Mouse (Mus musculus) heart, embryonic 16.5 days (tissue): ENCODE data around the gene Rcc1. TPM values are rescaled to one million over a fixed set of nuclear protein-coding genes. Genes with fewer than 3 reads are reported as not detected.

Source experiments
- ATAC-seq: fragments of 200-750 bp; cut with Nextera tagmentation; replicated peaks from 2 replicates; pipeline ENCODE4 v1.8.0; 2017; ENCODE audit warnings: moderate number of reproducible peaks; ENCODE audit not compliant: insufficient read depth, low FRiP score; ENCODE audit errors: extremely low read depth
- H3K27ac ChIP-seq: fragments of 300-500 bp; sonication (generic); 2 replicates; pipeline ENCODE4 v1.5.1; 2014; ENCODE audit warnings: mild to moderate bottlenecking, low read length, control low read depth, moderate library complexity
- H3K27me3 ChIP-seq: fragments of 300-500 bp; sonication (generic); 2 replicates; pipeline ENCODE4 v1.6.1; 2014; ENCODE audit warnings: low read length, mixed read lengths; ENCODE audit not compliant: control insufficient read depth, insufficient read depth
- H3K36me3 ChIP-seq: fragments of 300-500 bp; sonication (generic); 2 replicates; pipeline ENCODE4 v1.6.1; 2014; ENCODE audit not compliant: control insufficient read depth, insufficient read depth
- H3K4me1 ChIP-seq: fragments of 300-500 bp; sonication (generic); 2 replicates; pipeline ENCODE4 v1.6.1; 2014; ENCODE audit warnings: low read length, mixed read lengths; ENCODE audit not compliant: control insufficient read depth, insufficient read depth
- H3K4me2 ChIP-seq: fragments of 300-500 bp; sonication (generic); 2 replicates; pipeline ENCODE4 v1.6.1; 2014; ENCODE audit warnings: low read depth, mild to moderate bottlenecking, control low read depth, low read length
- H3K4me3 ChIP-seq: fragments of 300-500 bp; sonication (generic); 2 replicates; pipeline ENCODE4 v1.5.1; 2014; ENCODE audit warnings: mild to moderate bottlenecking, control low read depth, low read length
- H3K9ac ChIP-seq: fragments of 300-500 bp; sonication (generic); 2 replicates; pipeline ENCODE4 v1.6.1; 2014; ENCODE audit warnings: low read length, control low read depth
- H3K9me3 ChIP-seq: fragments of 300-500 bp; sonication (generic); replicated peaks from 2 replicates; pipeline ENCODE4 v1.6.1; 2016; ENCODE audit warnings: low read length; ENCODE audit not compliant: control insufficient read depth
- WGBS: fragments of 180-500 bp; shearing (Covaris S2); extraction: QIAGEN DNeasy Blood & Tissue Kit; methylation state at CpG from one replicate; pipeline ENCODE4 v1.1.7; 2014; 5-methylcytosine and 5-hydroxymethylcytosine counted together
- polyA plus RNA-seq: library from polyadenylated mRNA; unstranded; fragments of >200 nt; fragmentation: Nextera tagmentation; extraction: Ambion mirVana; gene quantifications from 2 replicates; pipeline ENCODE4 v1.2.1, GENCODE M21; 2015

The Rcc1 gene
- polyA plus RNA-seq, 1 experiment from 2014 or later: 44.4 TPM

DNA sequence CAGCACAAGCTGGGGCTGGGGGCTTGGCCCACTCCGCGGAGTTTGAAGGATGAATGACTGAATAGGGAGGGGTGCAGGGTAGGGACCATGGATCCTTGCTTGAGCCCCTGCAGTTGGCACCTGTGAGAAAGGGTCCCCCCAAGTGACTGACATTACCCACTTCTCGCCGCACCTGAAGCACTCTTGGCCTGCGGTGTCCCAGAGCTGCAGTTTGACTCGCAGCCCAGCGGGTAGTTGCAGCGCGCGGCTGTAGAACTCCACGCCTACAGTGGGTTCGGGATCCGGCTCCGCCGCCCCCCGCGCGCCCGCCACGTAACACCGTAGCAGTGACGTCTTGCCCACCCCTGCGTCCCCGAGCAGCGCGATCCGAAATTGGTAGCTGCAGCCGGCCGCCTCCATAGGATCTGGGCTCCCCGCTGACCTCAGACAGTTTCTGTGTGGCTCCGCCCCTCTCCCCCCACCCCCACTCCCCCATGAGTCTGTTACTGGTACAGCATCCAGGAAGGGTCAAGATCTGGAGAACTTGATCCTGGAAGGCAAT is 50.4 kb downstream of the Rcc1 start, which contains the start of gene Rab42:
Rab42 (minus strand) TSS at position 447 of the 541 bp plus-strand sequence.
- H3K4me2 ChIP-seq: peak within 1 kb of the TSS; percentile 80
- WGBS: 2% methylated on average over 31 of the region's 31 CpGs
- H3K9me3 ChIP-seq: no peaks in the 10 kb centered on the region
- no peaks in the 10 kb centered on the region for H3K36me3 ChIP-seq
- H3K9ac ChIP-seq: peak within 1 kb of the TSS; percentile 80
- H3K4me1 ChIP-seq: peaks cover 12% of the 10 kb centered on the region
- H3K27me3 ChIP-seq: no peaks in the 10 kb centered on the region
- H3K4me3 ChIP-seq: peak within 1 kb of the TSS; percentile 65
- peak; percentile 59 for ATAC-seq
- H3K27ac ChIP-seq: peak within 1 kb of the TSS; percentile 61

DNA sequence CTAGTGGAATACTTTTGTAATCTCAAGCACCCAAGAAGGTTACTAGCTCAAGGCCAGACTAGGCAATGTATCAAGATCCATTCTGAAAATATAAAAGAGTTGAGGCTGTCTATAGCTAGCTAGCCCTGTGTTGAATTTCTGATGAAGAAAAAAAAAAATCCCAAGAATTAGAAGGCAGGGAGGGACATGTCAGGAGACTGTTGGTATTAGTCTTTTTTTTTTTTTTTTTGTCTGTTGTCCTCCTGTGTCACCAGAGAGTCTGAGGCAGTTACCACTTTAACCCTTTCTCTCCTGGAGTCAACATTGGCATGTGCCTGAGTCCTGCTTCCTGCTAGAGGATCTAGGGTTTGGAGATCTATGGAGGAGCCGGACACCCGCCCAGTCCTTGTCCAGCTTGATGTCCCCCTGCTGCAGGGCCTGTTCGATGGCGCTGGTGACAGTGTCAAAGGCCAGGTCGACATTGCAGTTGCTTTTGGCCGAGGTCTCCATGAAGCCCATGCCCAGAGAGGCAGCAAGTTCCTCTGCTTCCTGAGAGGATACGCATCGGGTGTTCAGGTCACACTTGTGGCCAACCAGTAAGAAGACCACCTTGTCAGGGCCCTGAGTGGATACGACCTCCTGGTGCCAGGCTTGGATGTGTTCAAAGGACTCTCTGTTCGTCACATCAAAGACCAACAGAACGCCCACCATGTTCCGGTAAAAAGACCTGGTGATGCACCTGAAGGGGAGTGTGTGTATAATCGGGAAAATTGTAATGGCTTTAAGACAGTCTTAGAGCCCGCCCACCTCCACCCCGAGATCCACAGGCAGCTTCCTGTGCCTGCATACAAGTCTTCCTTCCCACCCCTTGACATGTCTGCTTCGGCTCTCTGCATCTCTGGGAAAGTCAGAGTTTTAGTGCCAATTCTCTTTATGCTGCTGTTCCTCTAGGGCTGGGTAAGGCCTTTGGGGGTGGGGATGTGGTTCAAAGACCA is 51.2 kb downstream of the Rcc1 start:
- peak overlapping the region; percentile 61 for H3K27ac ChIP-seq
- H3K9me3 ChIP-seq: no peaks in the 10 kb centered on the region
- peak overlapping the region; percentile 65 for H3K4me3 ChIP-seq
- no peaks in the 10 kb centered on the region for H3K36me3 ChIP-seq
- H3K9ac ChIP-seq: peak overlapping the region; percentile 80
- peaks cover 12% of the 10 kb centered on the region for H3K4me1 ChIP-seq
- 59% methylated on average over 16 of the region's 16 CpGs for WGBS
- H3K27me3 ChIP-seq: no peaks in the 10 kb centered on the region
- peak overlapping the region; percentile 80 for H3K4me2 ChIP-seq
- no peak for ATAC-seq

DNA sequence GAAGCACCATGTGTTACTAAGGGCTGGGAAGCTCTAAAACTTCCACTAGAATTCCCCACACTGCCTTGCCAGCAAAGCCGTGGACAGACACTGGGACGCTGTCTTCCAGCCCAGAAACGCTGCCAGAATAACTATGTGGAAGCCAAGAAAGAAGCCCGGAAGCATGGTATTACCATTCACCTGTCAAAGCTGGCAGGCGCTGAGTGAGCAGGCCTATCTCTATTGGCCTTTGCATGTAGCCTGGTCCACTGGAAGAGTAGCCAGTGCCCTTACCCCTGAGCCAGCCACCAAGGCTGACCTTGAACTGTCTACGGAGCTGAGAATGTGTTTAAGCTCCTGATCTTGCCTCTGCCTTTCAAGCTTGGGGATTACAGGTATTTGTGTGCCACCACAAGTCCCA is 51.9 kb downstream of the Rcc1 start:
- no peak overlapping the region for H3K9ac ChIP-seq
- ATAC-seq: no peak
- H3K9me3 ChIP-seq: no peaks in the 10 kb centered on the region
- no peaks in the 10 kb centered on the region for H3K36me3 ChIP-seq
- H3K27me3 ChIP-seq: no peaks in the 10 kb centered on the region
- peaks cover 12% of the 10 kb centered on the region for H3K4me1 ChIP-seq
- H3K27ac ChIP-seq: peak overlapping the region; percentile 45
- 53% methylated on average over 6 of the region's 6 CpGs for WGBS
- no peak overlapping the region for H3K4me2 ChIP-seq
- H3K4me3 ChIP-seq: no peak overlapping the region

DNA sequence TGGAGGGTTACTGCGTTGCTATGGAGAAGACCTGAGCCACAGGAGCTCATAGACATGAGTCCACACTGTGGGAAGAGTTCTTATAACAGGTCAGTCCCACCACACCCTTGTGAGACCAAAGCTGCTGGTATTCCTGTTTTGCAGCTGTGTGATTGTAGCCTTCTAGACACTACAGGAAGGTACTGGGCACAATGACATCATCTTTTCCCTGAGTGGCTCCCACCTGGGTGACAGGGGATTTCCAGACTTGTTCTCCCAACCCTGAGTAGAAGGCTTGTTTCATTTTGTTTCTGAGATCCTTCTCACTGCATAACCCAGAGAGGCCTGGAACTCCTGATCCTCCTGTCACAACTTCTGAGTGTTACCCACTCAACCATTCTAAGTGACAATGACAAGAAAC is 53.6 kb downstream of the Rcc1 start:
- H3K9ac ChIP-seq: no peak overlapping the region
- peaks cover 12% of the 10 kb centered on the region for H3K4me1 ChIP-seq
- H3K27me3 ChIP-seq: no peaks in the 10 kb centered on the region
- no peak overlapping the region for H3K27ac ChIP-seq
- no peaks in the 10 kb centered on the region for H3K36me3 ChIP-seq
- WGBS: 81% methylated on average over 1 of the region's 1 CpGs
- no peak overlapping the region for H3K4me3 ChIP-seq
- H3K4me2 ChIP-seq: no peak overlapping the region
- ATAC-seq: no peak
- no peaks in the 10 kb centered on the region for H3K9me3 ChIP-seq

DNA sequence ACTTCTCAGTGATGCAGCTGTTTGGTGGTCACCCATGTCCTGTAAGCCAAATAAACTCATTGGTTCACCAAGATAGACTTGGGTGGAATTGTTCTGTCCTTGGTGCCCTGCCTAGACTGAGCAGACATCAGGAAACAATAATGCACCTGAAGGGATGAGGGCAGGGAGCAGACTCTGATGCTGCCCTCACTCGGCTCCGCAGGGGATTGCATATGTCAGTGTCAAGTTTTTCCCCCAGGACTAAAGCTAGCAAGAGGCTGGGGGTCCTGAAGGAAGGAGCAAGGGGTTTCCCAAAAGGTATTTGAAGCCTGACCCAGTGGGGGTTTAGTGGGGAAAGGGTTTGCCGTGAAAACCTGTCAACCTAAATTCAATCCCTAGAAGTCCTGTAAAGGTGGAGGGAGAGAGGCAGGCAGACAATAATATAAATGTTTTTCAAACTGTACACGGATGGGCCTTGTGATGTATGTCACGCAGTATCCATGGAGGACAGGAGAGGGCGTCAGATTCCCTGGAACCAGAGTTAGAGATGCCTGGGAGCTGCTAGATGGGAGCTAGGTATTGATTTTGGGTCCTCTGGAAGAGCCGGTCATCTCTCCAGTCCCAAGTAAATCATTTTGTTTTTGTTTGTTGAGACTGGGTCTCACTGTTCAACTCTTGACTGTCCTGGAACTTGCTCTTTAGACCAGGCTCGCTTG is 57.6 kb downstream of the Rcc1 start:
- no peak for ATAC-seq
- no peak overlapping the region for H3K27ac ChIP-seq
- no peak overlapping the region for H3K4me3 ChIP-seq
- no peaks in the 10 kb centered on the region for H3K4me1 ChIP-seq
- peaks cover 5% of the 10 kb centered on the region for H3K9me3 ChIP-seq
- no peak overlapping the region for H3K4me2 ChIP-seq
- H3K36me3 ChIP-seq: peaks cover 12% of the 10 kb centered on the region
- WGBS: 46% methylated on average over 8 of the region's 8 CpGs
- no peak overlapping the region for H3K9ac ChIP-seq
- H3K27me3 ChIP-seq: no peaks in the 10 kb centered on the region

DNA sequence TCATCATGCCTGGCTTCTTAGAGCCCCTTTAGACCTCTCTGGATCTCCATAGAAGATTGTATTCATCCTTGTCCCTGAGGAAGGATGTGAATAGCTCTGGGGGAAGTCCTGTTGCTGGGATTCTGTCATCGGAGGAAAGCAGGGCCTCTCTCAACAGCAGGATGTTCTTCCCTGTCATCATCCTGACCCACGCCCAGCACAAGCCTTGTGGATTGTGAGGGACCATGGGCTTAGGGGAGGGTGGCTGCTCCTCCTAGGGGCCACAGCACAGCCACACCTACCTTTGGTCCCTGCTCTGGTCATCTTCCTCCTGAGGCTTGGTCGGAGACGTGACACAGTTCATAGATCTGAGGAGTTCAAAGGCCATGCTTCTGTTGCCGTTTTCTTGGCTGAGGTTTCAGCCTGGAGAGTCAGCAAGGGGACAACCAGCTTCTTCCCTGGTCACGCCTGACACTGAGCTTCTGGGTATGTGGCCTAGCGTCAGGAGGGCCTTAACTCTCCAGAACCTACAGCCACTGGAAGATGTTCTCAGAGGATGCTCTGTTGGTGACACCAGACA is 59.6 kb downstream of the Rcc1 start:
- no peaks in the 10 kb centered on the region for H3K4me1 ChIP-seq
- WGBS: 72% methylated on average over 7 of the region's 7 CpGs
- H3K9ac ChIP-seq: no peak overlapping the region
- no peak overlapping the region for H3K4me2 ChIP-seq
- no peak overlapping the region for H3K27ac ChIP-seq
- H3K36me3 ChIP-seq: peaks cover 19% of the 10 kb centered on the region
- H3K4me3 ChIP-seq: no peak overlapping the region
- H3K9me3 ChIP-seq: peaks cover 5% of the 10 kb centered on the region
- ATAC-seq: 0 out of 2 replicates have a peak, but pooled peaks have one; percentile 14
- H3K27me3 ChIP-seq: no peaks in the 10 kb centered on the region

DNA sequence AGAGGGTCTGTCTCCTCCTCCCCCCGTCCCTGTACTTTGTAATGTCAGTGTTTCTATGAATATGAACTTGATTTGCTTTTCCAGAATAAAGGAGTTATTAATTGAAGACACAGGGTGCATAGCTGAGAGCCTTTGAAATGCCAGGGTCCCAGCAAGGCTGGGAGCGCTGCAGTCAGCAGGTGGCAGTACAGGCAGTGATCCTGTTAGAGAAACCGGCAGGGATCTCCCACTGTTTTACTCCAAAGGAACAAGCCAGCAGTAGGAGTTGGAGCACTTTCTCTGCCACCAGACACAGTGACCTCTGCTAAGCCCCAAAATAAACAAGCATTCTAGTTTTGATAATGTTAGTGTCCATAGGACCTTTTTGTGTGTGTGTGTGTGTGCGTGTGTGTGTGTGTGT is 60.4 kb downstream of the Rcc1 start:
- no peak overlapping the region for H3K4me2 ChIP-seq
- no peak overlapping the region for H3K27ac ChIP-seq
- peaks cover 5% of the 10 kb centered on the region for H3K9me3 ChIP-seq
- H3K36me3 ChIP-seq: peaks cover 19% of the 10 kb centered on the region
- H3K4me1 ChIP-seq: no peaks in the 10 kb centered on the region
- no peak overlapping the region for H3K4me3 ChIP-seq
- no peak overlapping the region for H3K9ac ChIP-seq
- ATAC-seq: no peak
- 40% methylated on average over 4 of the region's 4 CpGs for WGBS
- no peaks in the 10 kb centered on the region for H3K27me3 ChIP-seq

DNA sequence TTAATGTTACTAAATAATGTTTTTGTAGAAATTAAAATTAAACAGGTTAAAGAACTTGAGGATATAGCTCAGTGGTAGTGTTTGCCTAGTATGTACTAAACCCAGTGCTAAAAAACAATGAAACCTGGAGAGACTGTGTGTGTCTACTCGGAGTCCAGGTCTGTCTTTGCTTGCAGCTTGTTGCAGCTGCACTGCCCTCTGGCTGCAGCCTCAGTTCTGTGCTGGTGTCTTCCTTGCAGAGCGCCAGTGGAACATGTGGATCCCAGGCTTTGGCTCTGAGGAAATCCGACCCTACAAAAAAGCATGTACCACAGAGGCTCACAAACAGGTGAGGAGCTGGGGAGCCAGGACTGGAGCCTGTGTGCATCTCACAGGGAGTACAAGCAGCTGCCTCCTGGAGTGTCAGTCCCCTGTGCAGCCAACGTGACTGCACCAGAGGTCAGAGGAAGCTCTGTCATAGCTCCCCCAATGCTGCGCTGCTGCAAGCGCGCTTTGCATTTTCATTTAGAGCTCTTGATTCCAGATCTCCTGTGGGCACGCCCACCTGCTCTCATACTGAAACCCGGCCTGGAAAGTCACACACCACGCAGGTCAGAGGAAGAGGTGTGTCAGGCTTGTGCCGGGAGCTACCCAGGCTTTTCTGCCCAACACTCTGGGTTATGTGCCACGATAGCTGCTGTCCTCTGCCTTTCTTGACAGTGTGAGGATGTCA is 61.6 kb downstream of the Rcc1 start:
- Histone ChIP-seq H3K4me3 (no peak overlapping the region), H3K4me2 (no peak overlapping the region), H3K9ac (no peak overlapping the region), H3K9me3 (peaks cover 5% of the 10 kb centered on the region), H3K36me3 (peaks cover 28% of the 10 kb centered on the region), H3K27ac (no peak overlapping the region), H3K4me1 (no peaks in the 10 kb centered on the region), H3K27me3 (no peaks in the 10 kb centered on the region)
- no peak for ATAC-seq
- 83% methylated on average over 12 of the region's 12 CpGs for WGBS
